Mouse (Mus musculus) limb, embryonic 15.5 days (tissue): ENCODE results near the gene Ndufa12. TPM values are rescaled to one million over a fixed set of nuclear protein-coding genes. Genes with fewer than 3 reads are reported as not detected.

Experiments used
- ATAC-seq: fragments of 200-750 bp; cut with Nextera tagmentation; 2 replicates; pipeline ENCODE4 v1.8.0; 2017; ENCODE audit warnings: low read depth, moderate TSS enrichment; ENCODE audit not compliant: insufficient number of reproducible peaks, low FRiP score, low TSS enrichment
- H3K27ac ChIP-seq: fragments of 300-500 bp; sonication (generic); 2 replicates; pipeline ENCODE4 v1.5.1; 2015; ENCODE audit warnings: moderate library complexity, mild to moderate bottlenecking, inconsistent platforms
- H3K27me3 ChIP-seq: fragments of 300-500 bp; sonication (generic); 2 replicates; pipeline ENCODE4 v1.6.1; 2015; ENCODE audit warnings: inconsistent platforms
- H3K36me3 ChIP-seq: fragments of 300-500 bp; sonication (generic); 2 replicates; pipeline ENCODE4 v1.6.1; 2015; ENCODE audit warnings: inconsistent platforms
- H3K4me1 ChIP-seq: fragments of 300-500 bp; sonication (generic); 2 replicates; pipeline ENCODE4 v1.6.1; 2015; ENCODE audit warnings: inconsistent platforms
- H3K4me2 ChIP-seq: fragments of 300-500 bp; sonication (generic); 2 replicates; pipeline ENCODE4 v1.6.1; 2015; ENCODE audit warnings: mild to moderate bottlenecking, inconsistent platforms
- H3K4me3 ChIP-seq: fragments of 300-500 bp; sonication (generic); 2 replicates; pipeline ENCODE4 v1.5.1; 2015; ENCODE audit warnings: mild to moderate bottlenecking, inconsistent platforms
- H3K9ac ChIP-seq: fragments of 300-500 bp; sonication (generic); 2 replicates; pipeline ENCODE4 v1.6.1; 2015; ENCODE audit warnings: inconsistent platforms
- H3K9me3 ChIP-seq: fragments of 300-500 bp; sonication (generic); 2 replicates; pipeline ENCODE4 v1.6.1; 2016; ENCODE audit warnings: inconsistent platforms
- WGBS: fragments of 180-500 bp; shearing (Covaris S2); methylation state at CpG from one replicate; pipeline ENCODE4 v1.1.7; 2015; 5-methylcytosine and 5-hydroxymethylcytosine counted together
- polyA plus RNA-seq: library from polyadenylated mRNA; unstranded; fragments of >200 nt; fragmentation: Nextera tagmentation; extraction: Ambion mirVana; gene quantifications from 2 replicates; pipeline ENCODE4 v1.2.1, GENCODE M21; 2015

Ndufa12 gene
- polyA plus RNA-seq, 1 experiment from 2014 or later: 253 TPM

- Histone ChIP-seq H3K9ac (no peak overlapping the region), H3K4me1 (peaks cover 5% of the 10 kb centered on the region; the same call in 1 of the 2 replicates), H3K27me3 (no peaks in the 10 kb centered on the region), H3K4me3 (no peak overlapping the region), H3K4me2 (no peak overlapping the region), H3K27ac (no peak overlapping the region), H3K36me3 (no peaks in the 10 kb centered on the region), H3K9me3 (no peaks in the 10 kb centered on the region)
- no peak for ATAC-seq
- WGBS: 80% methylated on average over 2 of the region's 2 CpGs
Measured at GRCm38 (mm10) chr10:94241346-94241745, 42.8 kb downstream of the Ndufa12 start.

- no peak for ATAC-seq
- no peaks in the 10 kb centered on the region for H3K27me3 ChIP-seq
- H3K4me2 ChIP-seq: no peak overlapping the region
- 0 out of 2 replicates have a peak, but pooled peaks cover 3% of the 10 kb centered on the region for H3K4me1 ChIP-seq
- no peak overlapping the region for H3K9ac ChIP-seq
- H3K9me3 ChIP-seq: no peaks in the 10 kb centered on the region
- H3K4me3 ChIP-seq: no peak overlapping the region
- no peak overlapping the region for H3K27ac ChIP-seq
- H3K36me3 ChIP-seq: no peaks in the 10 kb centered on the region
- 78% methylated on average over 7 of the region's 7 CpGs for WGBS
Measured at GRCm38 (mm10) chr10:94247748-94248349, 49.3 kb downstream of the Ndufa12 start.

GRCm38 (mm10) chr10:94249575-94250456, 51.3 kb downstream of the Ndufa12 start:
- H3K9ac ChIP-seq: no peak overlapping the region
- 37% methylated on average over 22 of the region's 22 CpGs for WGBS
- no peaks in the 10 kb centered on the region for H3K36me3 ChIP-seq
- no peak overlapping the region for H3K4me2 ChIP-seq
- no peaks in the 10 kb centered on the region for H3K9me3 ChIP-seq
- no peaks in the 10 kb centered on the region for H3K27me3 ChIP-seq
- H3K4me3 ChIP-seq: no peak overlapping the region
- H3K27ac ChIP-seq: no peak overlapping the region
- 0 out of 2 replicates have a peak, but pooled peaks cover 3% of the 10 kb centered on the region for H3K4me1 ChIP-seq
- no peak for ATAC-seq

- Histone ChIP-seq H3K4me3 (no peak overlapping the region), H3K9ac (no peak overlapping the region), H3K4me1 (0 out of 2 replicates have a peak, but pooled peaks cover 3% of the 10 kb centered on the region), H3K4me2 (no peak overlapping the region), H3K27me3 (no peaks in the 10 kb centered on the region), H3K27ac (no peak overlapping the region), H3K36me3 (no peaks in the 10 kb centered on the region), H3K9me3 (no peaks in the 10 kb centered on the region)
- WGBS: 74% methylated on average over 17 of the region's 17 CpGs
- ATAC-seq: no peak
Measured at GRCm38 (mm10) chr10:94253260-94253807, 54.8 kb downstream of the Ndufa12 start.

- Histone ChIP-seq H3K9ac (no peak overlapping the region), H3K4me3 (no peak overlapping the region), H3K4me1 (0 out of 2 replicates have a peak, but pooled peaks cover 2% of the 10 kb centered on the region), H3K9me3 (no peaks in the 10 kb centered on the region), H3K4me2 (no peak overlapping the region), H3K27me3 (no peaks in the 10 kb centered on the region), H3K36me3 (no peaks in the 10 kb centered on the region), H3K27ac (no peak overlapping the region)
- 70% methylated on average over 3 of the region's 3 CpGs for WGBS
- no peak for ATAC-seq
Measured at GRCm38 (mm10) chr10:94254766-94255165, 56.2 kb downstream of the Ndufa12 start.

- no peaks in the 10 kb centered on the region for H3K36me3 ChIP-seq
- H3K27ac ChIP-seq: no peak overlapping the region
- H3K4me3 ChIP-seq: no peak overlapping the region
- H3K4me2 ChIP-seq: no peak overlapping the region
- no peaks in the 10 kb centered on the region for H3K4me1 ChIP-seq
- no peaks in the 10 kb centered on the region for H3K27me3 ChIP-seq
- no peak overlapping the region for H3K9ac ChIP-seq
- ATAC-seq: no peak
- 26% methylated on average over 6 of the region's 6 CpGs for WGBS
- no peaks in the 10 kb centered on the region for H3K9me3 ChIP-seq
Measured at GRCm38 (mm10) chr10:94255744-94256143, 57.2 kb downstream of the Ndufa12 start.

GRCm38 (mm10) chr10:94256518-94256917, 58.0 kb downstream of the Ndufa12 start:
- Histone ChIP-seq H3K4me1 (no peaks in the 10 kb centered on the region), H3K4me3 (no peak overlapping the region), H3K9ac (no peak overlapping the region), H3K27ac (no peak overlapping the region), H3K27me3 (no peaks in the 10 kb centered on the region), H3K36me3 (no peaks in the 10 kb centered on the region), H3K4me2 (no peak overlapping the region), H3K9me3 (no peaks in the 10 kb centered on the region)
- 91% methylated on average over 4 of the region's 4 CpGs for WGBS
- no peak for ATAC-seq

GRCm38 (mm10) chr10:94260544-94260943, 62.0 kb downstream of the Ndufa12 start:
- no peaks in the 10 kb centered on the region for H3K36me3 ChIP-seq
- no peaks in the 10 kb centered on the region for H3K4me1 ChIP-seq
- 76% methylated on average over 1 of the region's 1 CpGs for WGBS
- no peak overlapping the region for H3K4me3 ChIP-seq
- H3K9me3 ChIP-seq: no peaks in the 10 kb centered on the region
- no peak overlapping the region for H3K4me2 ChIP-seq
- no peak for ATAC-seq
- no peak overlapping the region for H3K9ac ChIP-seq
- no peaks in the 10 kb centered on the region for H3K27me3 ChIP-seq
- H3K27ac ChIP-seq: no peak overlapping the region

GRCm38 (mm10) chr10:94262646-94263045, 64.1 kb downstream of the Ndufa12 start:
- WGBS: 87% methylated on average over 13 of the region's 13 CpGs
- Histone ChIP-seq H3K9me3 (no peaks in the 10 kb centered on the region), H3K4me1 (no peaks in the 10 kb centered on the region), H3K4me3 (no peak overlapping the region), H3K36me3 (no peaks in the 10 kb centered on the region), H3K4me2 (no peak overlapping the region), H3K27me3 (no peaks in the 10 kb centered on the region), H3K27ac (no peak overlapping the region), H3K9ac (no peak overlapping the region)
- no peak for ATAC-seq

GRCm38 (mm10) chr10:94263211-94263610, 64.7 kb downstream of the Ndufa12 start:
- ATAC-seq: no peak
- H3K36me3 ChIP-seq: no peaks in the 10 kb centered on the region

GRCm38 (mm10) chr10:94265656-94266542, 67.4 kb downstream of the Ndufa12 start:
- Histone ChIP-seq H3K27ac (no peak overlapping the region), H3K4me2 (no peak overlapping the region), H3K4me3 (no peak overlapping the region), H3K4me1 (no peaks in the 10 kb centered on the region), H3K36me3 (no peaks in the 10 kb centered on the region), H3K27me3 (no peaks in the 10 kb centered on the region), H3K9me3 (no peaks in the 10 kb centered on the region), H3K9ac (no peak overlapping the region)
- 66% methylated on average over 17 of the region's 17 CpGs for WGBS
- no peak for ATAC-seq

More at GRCm38 (mm10) chr10:94263211-94263610, 64.7 kb downstream of the Ndufa12 start:
- no peaks in the 10 kb centered on the region for H3K4me1 ChIP-seq
- H3K4me2 ChIP-seq: no peak overlapping the region
- H3K9ac ChIP-seq: no peak overlapping the region
- no peak overlapping the region for H3K4me3 ChIP-seq
- H3K27me3 ChIP-seq: no peaks in the 10 kb centered on the region
- H3K27ac ChIP-seq: no peak overlapping the region
- WGBS: 63% methylated on average over 3 of the region's 3 CpGs
- H3K9me3 ChIP-seq: no peaks in the 10 kb centered on the region
